Mouse (Mus musculus): ENCODE measurements around the gene Slfn8. TPM values are rescaled to one million over a fixed set of nuclear protein-coding genes. Genes with fewer than 3 reads are reported as not detected.

Gene Slfn8
- 0.26 and 0.45 TPM in 2 replicates for polyA plus RNA-seq (2012; rRNA removed)

GRCm38 (mm10) chr11:83020621-83021020 lies at the start of gene Slfn8:
Gene Slfn8 (minus strand): TSS chr11:83020810.

DNA sequence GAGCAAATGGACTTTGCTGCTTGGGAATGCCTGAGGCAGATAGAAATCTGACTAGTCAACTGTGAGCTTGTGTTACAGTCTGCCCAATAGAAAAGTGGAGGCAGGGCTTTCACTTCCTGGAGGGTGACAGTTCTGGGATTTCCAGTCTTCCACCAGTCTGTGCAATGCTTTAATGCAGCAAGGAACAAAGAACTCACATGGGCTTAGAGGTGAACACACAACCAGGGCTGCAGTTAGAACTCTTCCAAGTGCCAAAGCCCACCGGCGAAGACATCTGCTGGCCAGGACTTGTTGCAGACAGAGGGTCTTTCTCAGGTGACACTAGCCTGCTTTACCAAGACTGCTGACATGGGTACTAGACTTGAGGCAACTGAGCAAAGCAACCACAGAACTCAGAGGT lies 44.3 kb upstream of the Slfn8 start, which contains the start of gene Slfn2:
TSS of gene Slfn2 (plus strand) at position 167 of the 400 bp plus-strand sequence.

DNA sequence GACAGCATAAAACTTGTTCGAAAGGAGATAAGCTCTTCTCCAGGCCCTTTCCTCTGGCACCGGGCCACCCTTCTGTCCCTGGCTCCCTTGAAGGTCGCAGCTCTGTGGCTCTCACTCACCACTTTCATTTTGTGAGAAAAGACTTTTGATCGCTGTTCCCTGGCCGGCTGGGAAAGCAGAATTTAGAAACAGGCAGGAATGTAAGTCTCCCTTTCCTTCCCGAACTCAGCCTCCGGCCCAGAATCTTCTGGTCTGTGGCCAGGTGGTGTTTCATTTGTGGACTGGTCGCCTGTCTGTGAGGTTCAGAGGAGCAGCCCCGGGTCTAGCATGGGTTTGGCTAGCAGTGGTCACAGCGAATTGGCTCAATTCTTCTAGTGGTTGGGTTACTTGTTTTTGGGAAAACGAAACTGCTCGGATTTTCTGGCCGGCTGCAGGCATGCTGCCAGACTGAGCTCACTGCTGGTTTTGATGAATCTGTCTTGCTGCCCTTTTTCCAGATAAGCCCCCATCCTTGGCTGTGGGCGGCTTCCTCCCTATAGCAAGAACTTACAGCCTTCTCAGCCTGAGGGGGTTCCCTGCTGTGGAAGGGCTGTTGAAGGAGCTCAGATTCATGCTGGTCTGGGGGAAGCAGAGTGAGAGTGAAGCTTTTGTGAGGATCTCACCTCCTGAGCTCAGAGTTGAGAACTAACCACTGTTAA lies 29.0 kb downstream of the Slfn8 start, which contains the start of gene Slfn9:
TSS of gene Slfn9 (minus strand) at position 362 of the 698 bp plus-strand sequence.

Other genes with a start within 250 kb of the Slfn8 start
- 6.1 and 6.9 TPM in 2 replicates for gene Lig3, start 239.7 kb downstream of the Slfn8 start, polyA plus RNA-seq (2012; rRNA removed)
- gene Rffl, start 149.6 kb downstream of the Slfn8 start, polyA plus RNA-seq (2012; rRNA removed), result 11.4 and 14.6 TPM in 2 replicates
- gene Rad51d, start 130.2 kb downstream of the Slfn8 start, polyA plus RNA-seq (2012; rRNA removed), result 2.7 and 3.3 TPM in 2 replicates
- 0.06 and 0.08 TPM in 2 replicates for gene Fndc8, start 128.7 kb downstream of the Slfn8 start, polyA plus RNA-seq (2012; rRNA removed)
- gene Nle1, start 112.4 kb downstream of the Slfn8 start, polyA plus RNA-seq (2012; rRNA removed), result 24.3 and 27.1 TPM in 2 replicates
- gene Unc45b, start 110.3 kb downstream of the Slfn8 start, polyA plus RNA-seq (2012; rRNA removed), result 0.22 and 0.78 TPM in 2 replicates
- 0.69 and 1.2 TPM in 2 replicates for gene Slfn5, start 69.5 kb downstream of the Slfn8 start, polyA plus RNA-seq (2012; rRNA removed)
- gene Slfn9, start 29.0 kb downstream of the Slfn8 start, polyA plus RNA-seq (2012; rRNA removed), result 4.3 and 5.4 TPM in 2 replicates
- 3.1 and 4.6 TPM in 2 replicates for gene Slfn2, start 44.3 kb upstream of the Slfn8 start, polyA plus RNA-seq (2012; rRNA removed)
- gene Slfn1, start 96.0 kb upstream of the Slfn8 start, polyA plus RNA-seq (2012; rRNA removed), result 0.21 TPM in 2 replicates
- 0.36 and 0.60 TPM in 2 replicates for gene Slfn4, start 154.4 kb upstream of the Slfn8 start, polyA plus RNA-seq (2012; rRNA removed)
- 2.5 and 3.2 TPM in 2 replicates for gene Slfn3, start 170.5 kb upstream of the Slfn8 start, polyA plus RNA-seq (2012; rRNA removed)